Mouse (Mus musculus) liver, embryonic 11.5 days (tissue): ENCODE data around the gene Arhgap19. TPM values are rescaled to one million over a fixed set of nuclear protein-coding genes. Genes with fewer than 3 reads are reported as not detected.

Experiments used
- ATAC-seq: fragments of 200-750 bp; cut with Nextera tagmentation; replicated peaks from 2 replicates; pipeline ENCODE4 v1.8.0; 2017; ENCODE audit warnings: moderate number of reproducible peaks, mild to moderate bottlenecking, moderate TSS enrichment, moderate library complexity; ENCODE audit not compliant: low FRiP score
- DNase-seq: peaks from one replicate; pipeline ENCODE4 v3.0.0-alpha.2; 2017; ENCODE audit warnings: low spot score
- H3K27ac ChIP-seq: fragments of 300-500 bp; sonication (generic); 2 replicates; pipeline ENCODE4 v1.5.1; 2014; ENCODE audit warnings: mild to moderate bottlenecking, low read depth, low read length, control low read depth
- H3K27me3 ChIP-seq: fragments of 300-500 bp; sonication (generic); replicated peaks from 2 replicates; pipeline ENCODE4 v1.6.1; 2014; ENCODE audit warnings: low read length, mixed read lengths; ENCODE audit not compliant: control insufficient read depth, insufficient read depth
- H3K36me3 ChIP-seq: fragments of 300-500 bp; sonication (generic); 2 replicates; pipeline ENCODE4 v1.6.1; 2014; ENCODE audit warnings: mild to moderate bottlenecking, low read length, moderate library complexity, mixed read lengths; ENCODE audit not compliant: control insufficient read depth, insufficient read depth
- H3K4me1 ChIP-seq: fragments of 300-500 bp; sonication (generic); replicated peaks from 2 replicates; pipeline ENCODE4 v1.6.1; 2014; ENCODE audit warnings: low read length, mixed read lengths; ENCODE audit not compliant: control insufficient read depth, insufficient read depth
- H3K4me2 ChIP-seq: fragments of 300-500 bp; sonication (generic); 2 replicates; pipeline ENCODE4 v1.6.1; 2014; ENCODE audit warnings: mild to moderate bottlenecking, control low read depth, moderate library complexity
- H3K4me3 ChIP-seq: fragments of 300-500 bp; sonication (generic); 2 replicates; pipeline ENCODE4 v1.5.1; 2014; ENCODE audit warnings: low read depth, low read length, control low read depth
- H3K9ac ChIP-seq: fragments of 300-500 bp; sonication (generic); 2 replicates; pipeline ENCODE4 v1.6.1; 2014; ENCODE audit warnings: low read depth, low read length, control low read depth
- H3K9me3 ChIP-seq: fragments of 300-500 bp; sonication (generic); 2 replicates; pipeline ENCODE4 v1.6.1; 2016; ENCODE audit warnings: low read length, inconsistent platforms, mixed read lengths; ENCODE audit not compliant: control insufficient read depth
- WGBS: fragments of 180-500 bp; shearing (Covaris S2); extraction: QIAGEN DNeasy Blood & Tissue Kit; methylation state at CpG from one replicate; pipeline ENCODE4 v1.1.7; 2014; 5-methylcytosine and 5-hydroxymethylcytosine counted together
- polyA plus RNA-seq: library from polyadenylated mRNA; unstranded; fragments of >200 nt; fragmentation: Nextera tagmentation; extraction: Ambion mirVana; gene quantifications from 2 replicates; pipeline ENCODE4 v1.2.1, GENCODE M21; 2014

Arhgap19 gene
- polyA plus RNA-seq, 1 experiment from 2014 or later, result 55.6 TPM

GRCm38 (mm10) chr19:41791384-41791783 lies 10.5 kb downstream of the Arhgap19 start:
- Histone ChIP-seq H3K9me3 (no peaks in the 10 kb centered on the region), H3K27me3 (no peaks in the 10 kb centered on the region), H3K4me2 (no peak overlapping the region), H3K27ac (no peak overlapping the region), H3K4me1 (peaks cover 4% of the 10 kb centered on the region; the same call in 1 of the 2 replicates), H3K9ac (no peak overlapping the region), H3K36me3 (peaks cover 5% of the 10 kb centered on the region), H3K4me3 (no peak overlapping the region)
- 96% methylated on average over 2 of the region's 2 CpGs for WGBS
- ATAC-seq, result no peak
- DNase-seq, result no peak

DNA sequence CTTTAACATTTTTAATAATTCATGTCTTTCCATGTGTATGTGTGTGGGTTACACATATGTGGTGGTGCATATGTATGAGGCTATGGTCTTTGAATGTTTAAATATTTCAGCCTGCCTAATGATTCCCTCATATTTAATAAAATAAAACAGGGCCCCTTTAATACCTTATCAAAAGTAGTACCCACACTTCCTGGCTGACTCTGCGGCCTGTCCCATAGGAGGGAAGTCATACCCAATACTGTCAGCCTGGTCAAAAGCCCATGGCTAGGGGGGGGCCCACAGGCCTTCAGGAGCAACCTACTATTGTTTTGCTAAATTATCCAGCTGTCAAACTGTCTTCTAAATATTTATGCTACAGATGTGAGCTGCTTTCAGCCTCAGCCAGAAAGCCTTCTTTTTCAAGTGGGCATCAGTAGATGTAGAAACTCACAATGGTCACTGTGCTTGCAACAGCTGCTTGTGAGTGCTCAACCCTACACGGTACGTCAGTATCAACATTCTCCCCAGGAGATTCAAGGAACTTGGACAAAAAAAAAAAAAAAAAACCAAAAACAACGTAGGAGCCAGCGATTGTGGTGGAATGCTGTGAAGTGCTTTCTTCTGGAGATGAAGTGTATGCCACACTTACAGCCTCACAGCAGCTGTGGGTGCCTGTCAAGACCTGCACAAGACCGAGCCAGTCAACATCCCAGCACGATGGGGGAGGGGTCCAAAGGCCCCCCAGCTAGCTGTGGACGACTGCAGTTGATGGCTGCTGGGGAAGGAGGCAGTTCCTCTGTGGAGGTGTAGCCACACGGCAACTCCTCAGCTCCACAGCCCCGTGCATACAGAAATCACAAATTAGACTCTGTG lies 12.5 kb downstream of the Arhgap19 start:
- WGBS, result 73% methylated on average over 10 of the region's 10 CpGs
- peaks cover 17% of the 10 kb centered on the region for H3K36me3 ChIP-seq
- DNase-seq (no peak), ATAC-seq (no peak)
- no peak overlapping the region for H3K4me3 ChIP-seq
- no peak overlapping the region for H3K27ac ChIP-seq
- H3K4me1 ChIP-seq, result peaks cover 4% of the 10 kb centered on the region; the same call in 1 of the 2 replicates
- no peak overlapping the region for H3K4me2 ChIP-seq
- H3K9ac ChIP-seq, result no peak overlapping the region
- no peaks in the 10 kb centered on the region for H3K9me3 ChIP-seq
- H3K27me3 ChIP-seq, result no peaks in the 10 kb centered on the region

DNA sequence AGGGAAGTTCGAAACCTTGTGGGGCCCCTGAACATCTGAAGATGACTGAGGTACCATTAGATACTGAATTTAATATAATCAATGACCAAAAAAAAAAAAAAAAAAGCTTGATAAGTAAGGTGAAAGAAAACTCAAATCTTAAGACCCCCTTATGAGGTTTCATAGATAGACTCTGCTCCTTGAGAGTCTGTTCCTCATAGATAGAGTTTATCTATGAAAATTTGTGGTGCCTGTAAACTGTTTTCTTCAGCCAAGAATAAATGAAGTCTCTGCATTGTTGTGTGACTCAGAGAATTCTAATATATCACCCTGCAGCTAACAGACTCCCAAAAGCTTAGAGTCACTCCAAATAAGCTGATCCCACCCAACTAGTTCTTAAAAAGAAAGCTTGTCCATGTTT lies 15.0 kb downstream of the Arhgap19 start:
- DNase-seq (no peak), ATAC-seq (no peak)
- Histone ChIP-seq H3K36me3 (peaks cover 25% of the 10 kb centered on the region), H3K4me2 (no peak overlapping the region), H3K9ac (no peak overlapping the region), H3K9me3 (no peaks in the 10 kb centered on the region), H3K27me3 (no peaks in the 10 kb centered on the region), H3K4me3 (no peak overlapping the region), H3K4me1 (no peaks in the 10 kb centered on the region), H3K27ac (no peak overlapping the region)
- 82% methylated on average over 1 of the region's 1 CpGs for whole genome bisulfite sequencing

DNA sequence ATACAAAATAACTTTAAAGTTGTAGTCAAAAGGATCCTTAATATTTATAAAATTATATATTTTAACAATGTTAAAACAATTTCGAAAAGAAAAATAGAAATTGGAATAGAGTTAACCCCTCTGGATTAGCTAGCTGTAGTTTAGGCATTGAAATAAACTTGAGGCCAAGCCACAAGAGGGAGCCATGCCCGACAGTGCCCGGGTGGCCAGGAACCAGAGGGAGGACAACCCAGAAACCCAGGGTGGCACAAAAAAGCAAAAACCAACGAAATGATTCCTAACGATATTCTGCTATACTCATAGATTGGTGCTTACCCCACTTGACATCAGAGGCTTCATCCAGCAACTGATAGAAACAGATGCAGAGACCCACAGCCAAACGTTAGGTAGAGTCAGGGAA lies 24.3 kb downstream of the Arhgap19 start:
- Histone ChIP-seq H3K27me3 (no peaks in the 10 kb centered on the region), H3K4me1 (no peaks in the 10 kb centered on the region), H3K4me2 (no peak overlapping the region), H3K9ac (no peak overlapping the region), H3K36me3 (peaks cover 29% of the 10 kb centered on the region), H3K9me3 (no peaks in the 10 kb centered on the region), H3K27ac (no peak overlapping the region), H3K4me3 (no peak overlapping the region)
- ATAC-seq (no peak), DNase-seq (no peak)
- 83% methylated on average over 6 of the region's 6 CpGs for WGBS

- peaks cover 14% of the 10 kb centered on the region for H3K36me3 ChIP-seq
- no peak overlapping the region for H3K4me2 ChIP-seq
- H3K27me3 ChIP-seq, result no peaks in the 10 kb centered on the region
- H3K4me1 ChIP-seq, result no peaks in the 10 kb centered on the region
- no peak overlapping the region for H3K27ac ChIP-seq
- no peak overlapping the region for H3K9ac ChIP-seq
- DNase-seq (no peak), ATAC-seq (no peak)
- H3K9me3 ChIP-seq, result no peaks in the 10 kb centered on the region
- WGBS, result 86% methylated on average over 7 of the region's 7 CpGs
- H3K4me3 ChIP-seq, result no peak overlapping the region
These were observed 33.1 kb downstream of the Arhgap19 start for GRCm38 (mm10) chr19:41768711-41769110.

DNA sequence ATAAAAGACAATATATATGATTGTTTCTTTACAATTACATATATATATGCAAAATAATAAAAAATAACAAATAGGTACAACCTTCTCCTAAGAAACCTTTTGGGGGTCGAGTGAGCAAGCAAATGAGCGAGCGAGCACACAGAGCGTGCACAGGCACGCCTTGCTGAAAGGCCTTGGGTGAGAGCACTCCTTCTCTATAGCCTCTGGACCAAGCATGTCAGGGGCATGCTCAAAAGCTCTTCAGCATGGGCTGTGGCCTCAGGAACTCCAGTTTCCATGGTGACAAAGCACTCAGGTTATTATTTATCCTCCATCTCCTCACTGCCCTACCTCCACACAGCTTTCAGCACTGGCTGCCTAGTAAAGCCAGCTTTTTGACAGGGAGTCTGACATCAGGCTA lies 35.2 kb downstream of the Arhgap19 start:
- H3K4me1 ChIP-seq, result no peaks in the 10 kb centered on the region
- 87% methylated on average over 5 of the region's 5 CpGs for WGBS
- no peak overlapping the region for H3K9ac ChIP-seq
- ATAC-seq (no peak), DNase-seq (no peak)
- H3K36me3 ChIP-seq, result peaks cover 6% of the 10 kb centered on the region; the same call in 1 of the 2 replicates
- no peak overlapping the region for H3K4me3 ChIP-seq
- no peaks in the 10 kb centered on the region for H3K27me3 ChIP-seq
- H3K27ac ChIP-seq, result no peak overlapping the region
- H3K4me2 ChIP-seq, result no peak overlapping the region
- H3K9me3 ChIP-seq, result no peaks in the 10 kb centered on the region

DNA sequence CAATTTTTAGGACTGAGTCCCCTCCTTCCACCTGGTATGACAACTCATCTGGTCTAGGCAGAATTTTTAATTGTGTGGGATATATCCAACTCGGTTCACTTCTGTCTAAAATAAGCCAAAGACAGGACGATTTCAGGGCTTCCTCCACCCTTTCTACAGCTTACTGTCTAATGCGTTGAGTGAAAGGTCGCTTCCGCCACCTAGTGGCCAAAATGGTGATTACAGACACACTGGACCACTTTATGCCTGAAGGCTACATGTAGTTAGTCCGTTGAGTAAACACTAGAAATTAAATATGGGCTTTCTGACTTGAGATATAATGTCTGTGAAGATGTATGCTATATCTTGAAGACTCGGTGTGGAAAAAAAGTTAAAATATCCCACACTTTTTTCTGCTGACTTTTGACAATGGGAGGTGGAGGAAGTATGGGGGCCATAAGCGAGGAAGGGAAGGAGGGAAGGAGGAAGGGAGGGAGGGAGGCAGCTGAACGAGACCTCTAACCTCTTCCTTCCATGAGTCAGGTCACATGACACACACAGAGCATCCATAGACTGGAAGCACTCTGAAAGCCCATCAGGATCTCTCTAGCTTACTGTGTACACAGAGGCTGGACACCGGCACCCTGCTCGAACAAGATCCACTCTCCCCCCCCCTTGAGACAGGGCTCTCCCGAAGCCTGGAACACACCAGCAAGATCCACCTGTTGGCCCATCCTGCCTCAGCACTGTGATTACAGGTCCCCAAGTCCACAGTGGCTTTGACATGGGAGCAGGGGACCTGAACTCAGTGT lies 37.8 kb downstream of the Arhgap19 start:
- peak; percentile 70 for ATAC-seq
- no peak overlapping the region for H3K27ac ChIP-seq
- 26% methylated on average over 12 of the region's 12 CpGs for whole genome bisulfite sequencing

GRCm38 (mm10) chr19:41761529-41761928 lies 40.3 kb downstream of the Arhgap19 start:
- H3K4me2 ChIP-seq, result no peak overlapping the region
- H3K36me3 ChIP-seq, result no peaks in the 10 kb centered on the region
- H3K4me3 ChIP-seq, result no peak overlapping the region
- H3K9ac ChIP-seq, result no peak overlapping the region
- no peak for ATAC-seq
- no peaks in the 10 kb centered on the region for H3K9me3 ChIP-seq
- H3K4me1 ChIP-seq, result no peaks in the 10 kb centered on the region
- no peaks in the 10 kb centered on the region for H3K27me3 ChIP-seq
- H3K27ac ChIP-seq, result no peak overlapping the region
- WGBS, result 52% methylated on average over 9 of the region's 9 CpGs
- no peak for DNase-seq

More for the DNA sequence above, 37.8 kb downstream of the Arhgap19 start:
- Histone ChIP-seq H3K9ac (no peak overlapping the region), H3K9me3 (no peaks in the 10 kb centered on the region), H3K36me3 (peaks cover 3% of the 10 kb centered on the region; the same call in 1 of the 2 replicates), H3K4me2 (no peak overlapping the region), H3K27me3 (no peaks in the 10 kb centered on the region), H3K4me1 (no peaks in the 10 kb centered on the region), H3K4me3 (no peak overlapping the region)
- peak; percentile 76 for DNase-seq
